Mouse (Mus musculus) retina, embryonic 14.5 days (tissue): ENCODE results near the gene Plxna4.
"Not testable (repeated sequence)": the region's sequence is repeated elsewhere in the genome, so short reads cannot be mapped to it uniquely, and the experiment has no call there.

ENCODE experiments used
- DNase-seq: peaks from one replicate; pipeline ENCODE4 v3.0.0-alpha.2; 2015; ENCODE audit warnings: low spot score

The Plxna4 gene

GRCm38 (mm10) chr6:32540155-32540554 lies 47.8 kb downstream of the Plxna4 start:
- no peak for DNase-seq

GRCm38 (mm10) chr6:32533962-32534740 lies 53.8 kb downstream of the Plxna4 start:
- no peak for DNase-seq

GRCm38 (mm10) chr6:32528081-32528570 lies 59.9 kb downstream of the Plxna4 start:
- no peak for DNase-seq

DNA sequence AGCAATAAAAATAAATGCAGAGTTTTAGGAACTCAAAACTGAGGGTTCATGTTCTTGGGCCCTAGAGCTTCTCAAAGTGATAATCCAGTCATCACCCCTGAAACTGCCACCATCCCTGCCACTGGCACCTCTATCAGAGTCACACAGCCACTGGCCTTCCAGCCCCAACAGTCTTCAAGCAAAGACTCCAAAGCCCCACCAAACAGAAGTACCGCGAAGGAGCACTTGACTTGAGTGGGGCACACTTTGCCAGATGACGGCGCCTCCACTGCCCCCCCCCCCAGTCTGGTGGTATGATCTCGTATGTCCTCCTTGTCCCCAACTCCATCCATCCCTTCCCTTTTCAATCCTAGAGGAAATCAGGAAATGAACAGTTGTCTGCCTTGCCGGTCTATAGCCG lies 60.5 kb downstream of the Plxna4 start:
- DNase-seq: no peak

DNA sequence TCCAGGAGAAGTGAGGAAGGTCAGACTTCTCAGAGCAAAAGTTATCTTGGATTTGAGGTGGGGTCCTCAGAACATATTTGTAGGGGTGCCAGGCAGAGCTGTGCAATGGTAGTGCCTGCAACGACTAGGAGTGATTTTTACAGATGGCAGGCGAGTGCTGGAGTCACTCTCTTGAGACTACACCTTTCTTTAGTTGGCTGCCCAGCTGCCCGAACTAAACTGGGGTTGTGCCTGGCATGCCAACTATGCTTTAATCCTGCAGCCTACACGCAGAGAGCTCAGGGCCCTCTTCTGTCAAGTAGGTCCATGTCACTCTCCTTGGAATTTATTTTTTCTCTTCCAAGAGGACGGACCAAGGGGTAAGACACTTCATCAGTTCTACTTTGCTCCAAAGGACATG lies 61.2 kb downstream of the Plxna4 start:
- DNase-seq: no peak

DNA sequence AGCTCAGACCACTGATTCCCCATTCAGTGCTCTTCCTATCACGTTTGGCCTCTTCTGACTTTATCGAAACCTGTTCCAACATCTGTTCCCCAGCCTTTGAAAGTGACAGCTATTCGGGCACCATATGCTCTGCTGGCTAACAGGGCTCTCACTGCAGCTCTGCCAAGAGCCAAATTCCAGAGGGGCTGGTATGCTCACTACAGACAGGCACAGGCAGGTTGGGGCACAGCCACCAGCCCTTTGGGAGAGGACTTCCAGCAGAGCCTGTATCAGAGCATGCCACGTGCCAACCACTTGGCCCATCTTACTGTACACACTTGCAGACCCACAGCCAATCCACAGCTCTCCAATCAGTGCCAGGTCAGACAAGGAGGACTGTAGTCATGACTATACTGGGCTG lies 67.9 kb downstream of the Plxna4 start:
- DNase-seq: no peak

- DNase-seq: no peak
These were observed 69.4 kb downstream of the Plxna4 start for GRCm38 (mm10) chr6:32518617-32519016.

- DNase-seq: no peak
These were observed 73.9 kb downstream of the Plxna4 start for GRCm38 (mm10) chr6:32514096-32514495.

DNA sequence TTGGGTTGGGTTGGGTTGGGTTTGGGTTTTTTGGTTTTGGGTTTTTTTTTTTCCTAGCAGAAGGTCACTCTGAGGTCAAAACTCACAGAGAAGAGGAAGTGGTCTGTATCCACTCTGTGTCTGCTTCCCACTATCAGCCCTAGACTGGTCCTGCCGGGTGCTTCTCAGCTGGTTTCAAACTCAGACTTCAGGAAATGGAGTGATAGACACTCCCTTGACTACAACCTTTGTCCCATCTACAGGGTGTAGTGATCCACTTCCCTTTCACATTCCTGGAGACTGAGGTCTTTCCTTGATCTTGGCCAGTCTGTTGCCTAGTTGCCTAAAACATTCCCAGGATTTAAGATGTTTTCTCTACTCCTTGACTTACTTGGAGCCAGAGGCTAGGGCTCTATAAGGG lies 76.0 kb downstream of the Plxna4 start:
- DNase-seq: no peak

- DNase-seq: no peak
These were observed 77.1 kb downstream of the Plxna4 start for GRCm38 (mm10) chr6:32510924-32511323.

DNA sequence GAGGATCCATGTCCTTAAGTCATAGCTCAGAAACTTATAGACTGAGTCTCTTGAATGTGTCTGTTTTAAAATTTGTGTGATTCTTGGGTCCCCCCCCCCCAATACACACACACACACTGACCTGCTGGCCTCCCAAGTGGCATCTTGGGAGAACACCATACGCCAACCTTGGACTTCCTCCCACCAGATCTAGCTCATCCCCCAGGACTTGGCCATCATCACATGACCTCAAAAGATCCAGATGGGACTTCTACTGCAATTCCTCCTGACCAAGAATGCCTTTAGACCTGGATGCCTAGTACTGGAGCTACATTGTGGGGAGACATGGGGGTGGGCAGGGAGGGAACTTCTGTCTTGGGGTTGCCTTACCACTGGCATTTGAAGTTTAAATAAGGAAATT lies 77.5 kb downstream of the Plxna4 start:
- no peak for DNase-seq

DNA sequence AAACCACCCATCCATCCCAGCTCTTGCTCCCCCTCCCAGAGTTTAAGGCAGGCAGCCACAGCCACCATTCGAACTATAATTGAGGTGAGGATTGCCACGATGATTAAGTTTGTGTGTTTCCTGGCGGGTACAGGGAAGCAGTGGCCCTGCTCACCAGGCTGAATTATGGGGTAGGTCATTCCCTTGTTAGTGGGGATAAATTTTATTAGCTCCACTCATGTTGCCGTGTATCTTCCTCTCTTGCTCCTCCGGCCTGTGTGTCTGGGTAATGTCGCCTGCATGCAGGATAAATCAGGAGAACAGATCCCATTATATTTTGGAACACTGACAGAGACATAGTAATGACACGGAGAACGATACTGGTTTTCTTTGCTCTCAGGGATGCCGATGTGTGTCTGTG lies 78.9 kb downstream of the Plxna4 start:
- no peak for DNase-seq

DNA sequence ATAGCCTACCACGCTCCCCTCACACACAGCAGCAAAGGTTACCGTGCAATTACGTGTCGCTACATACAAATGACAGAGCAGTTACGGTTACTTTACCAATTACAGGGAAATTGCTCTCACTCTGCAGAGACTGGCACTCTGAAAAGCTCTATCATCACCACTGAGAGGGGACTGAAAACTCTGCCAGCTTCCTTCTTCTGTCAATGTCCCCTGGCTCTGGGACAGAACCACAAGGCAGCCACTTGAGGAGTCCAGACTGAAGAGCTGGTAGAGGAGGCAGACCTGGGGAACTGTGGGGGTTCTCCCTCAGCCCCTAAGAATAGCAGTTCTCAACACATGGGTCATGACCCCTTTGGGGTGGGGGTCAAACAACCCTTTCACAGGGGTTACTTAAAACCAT lies 83.0 kb downstream of the Plxna4 start:
- DNase-seq: no peak

DNA sequence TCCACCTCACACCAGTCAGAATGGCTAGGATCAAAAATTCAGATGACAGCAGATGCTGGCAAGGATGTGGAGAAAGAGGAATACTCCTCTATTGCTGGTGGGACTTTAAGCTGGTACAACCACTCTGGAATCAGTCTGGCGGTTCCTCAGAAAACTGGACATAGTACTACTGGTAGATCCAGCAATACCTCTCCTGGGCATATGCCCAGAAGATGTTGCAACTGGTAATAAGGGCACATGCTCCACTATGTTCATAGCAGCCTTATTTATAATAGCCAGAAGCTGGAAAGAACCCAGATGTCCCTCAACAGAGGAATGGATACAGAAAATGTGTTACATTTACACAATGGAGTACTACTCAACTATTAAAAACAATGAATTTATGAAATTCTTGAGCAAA lies 86.8 kb downstream of the Plxna4 start:
- DNase-seq: not testable (repeated sequence)

DNA sequence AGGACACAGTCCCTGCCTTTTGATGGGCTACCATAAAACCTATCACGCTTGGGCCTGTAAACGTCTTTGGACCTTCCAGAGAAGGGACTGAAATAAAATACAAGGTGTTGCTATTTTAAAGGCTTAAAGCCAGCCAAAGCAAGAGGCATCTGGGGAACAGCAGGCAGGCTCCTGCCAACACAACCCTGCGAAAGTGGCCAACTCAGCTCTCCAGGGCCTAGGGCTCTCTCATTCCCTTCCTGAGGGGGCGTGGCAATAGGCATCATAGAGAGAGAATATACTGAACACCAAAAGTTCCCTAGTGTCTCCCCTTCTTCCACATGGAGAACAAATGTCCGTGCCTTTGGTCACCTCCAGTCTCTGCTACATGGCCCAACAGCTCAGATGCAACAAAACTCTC lies 89.9 kb downstream of the Plxna4 start:
- no peak for DNase-seq

DNA sequence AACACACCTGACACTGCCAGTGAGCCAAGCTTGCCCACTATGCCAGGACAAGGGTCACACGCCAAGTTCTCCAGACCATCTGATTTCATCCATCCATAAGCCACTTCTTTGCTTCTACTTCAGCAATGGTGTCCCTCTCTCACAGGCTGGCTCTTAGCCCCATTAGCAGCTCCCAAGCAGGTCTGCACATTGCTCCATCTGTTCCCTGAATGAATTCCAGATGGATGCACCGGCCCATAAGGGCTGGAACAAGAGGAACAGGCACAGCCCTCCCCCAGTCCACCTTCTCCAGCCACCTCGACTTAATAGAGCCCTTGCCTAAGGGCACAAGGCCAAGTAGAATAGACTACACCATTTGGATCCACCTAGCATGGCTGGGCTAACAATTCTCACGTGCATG lies 91.9 kb downstream of the Plxna4 start:
- no peak for DNase-seq

DNA sequence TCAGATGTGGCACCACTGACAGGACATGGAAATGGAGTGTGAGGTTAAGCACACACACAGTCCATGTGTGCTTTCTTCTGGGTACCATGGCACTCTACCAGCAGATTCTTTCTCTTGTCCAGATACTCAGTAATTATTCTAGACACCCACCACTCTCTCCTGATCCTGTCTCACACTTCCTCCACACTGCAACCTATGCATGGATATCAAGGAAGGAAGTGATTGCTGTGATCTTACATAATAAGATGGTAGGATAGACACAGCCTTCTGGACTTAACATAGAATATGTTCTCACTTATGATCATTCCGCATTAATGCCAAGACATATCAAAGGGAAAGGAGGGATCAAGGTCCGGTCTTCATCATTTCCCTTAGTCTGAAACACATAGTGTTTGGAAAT lies 92.5 kb downstream of the Plxna4 start:
- DNase-seq: no peak

GRCm38 (mm10) chr6:32493557-32493956 lies 94.4 kb downstream of the Plxna4 start:
- no peak for DNase-seq

GRCm38 (mm10) chr6:32487121-32487520 lies 100.9 kb downstream of the Plxna4 start:
- no peak for DNase-seq

- no peak for DNase-seq
These were observed 105.5 kb downstream of the Plxna4 start for GRCm38 (mm10) chr6:32482469-32482868.

DNA sequence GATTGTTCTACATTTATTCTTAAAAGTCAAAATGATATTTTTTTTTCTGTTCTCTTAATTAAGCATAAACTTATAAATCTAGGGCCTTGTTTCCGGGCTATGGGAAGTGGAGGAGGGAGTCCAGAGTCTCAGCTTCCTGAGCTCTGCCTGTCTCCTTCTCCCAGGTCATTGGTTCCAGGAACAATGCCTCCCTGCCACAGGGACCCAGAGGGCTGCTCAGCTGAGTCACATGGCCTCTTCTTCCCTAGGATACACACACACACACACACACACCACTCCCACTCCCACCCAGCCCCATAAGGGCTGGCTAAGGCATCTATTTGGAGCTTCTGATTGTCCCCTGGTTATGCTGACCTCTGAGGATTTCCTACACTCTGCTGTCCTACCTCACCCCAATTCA lies 107.3 kb downstream of the Plxna4 start:
- DNase-seq: no peak

GRCm38 (mm10) chr6:32479765-32480164 lies 108.2 kb downstream of the Plxna4 start:
- no peak for DNase-seq

- peak; percentile 66 for DNase-seq
These were observed 108.7 kb downstream of the Plxna4 start for GRCm38 (mm10) chr6:32479193-32479758.

DNA sequence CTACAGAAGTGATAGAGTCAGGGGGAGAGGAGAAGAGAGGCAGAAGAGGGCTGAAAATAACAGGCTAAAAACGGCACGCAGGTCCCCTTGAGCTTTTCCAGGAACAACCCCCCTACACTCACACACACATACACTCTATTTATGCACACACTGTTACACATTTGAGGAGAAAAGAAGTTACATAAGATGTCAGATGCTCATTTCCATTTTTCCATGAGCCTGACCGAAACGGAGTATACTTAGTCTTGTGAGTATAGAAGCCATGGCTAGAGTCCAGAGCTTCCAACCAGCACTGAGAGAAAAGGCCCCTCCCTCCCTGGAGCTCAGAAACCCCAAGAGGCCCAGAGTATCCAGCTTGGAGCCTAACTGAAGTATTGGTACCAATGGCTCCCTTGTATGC lies 112.0 kb downstream of the Plxna4 start:
- DNase-seq: no peak
